Mouse (Mus musculus): ENCODE results near the gene Jade1.

DNA sequence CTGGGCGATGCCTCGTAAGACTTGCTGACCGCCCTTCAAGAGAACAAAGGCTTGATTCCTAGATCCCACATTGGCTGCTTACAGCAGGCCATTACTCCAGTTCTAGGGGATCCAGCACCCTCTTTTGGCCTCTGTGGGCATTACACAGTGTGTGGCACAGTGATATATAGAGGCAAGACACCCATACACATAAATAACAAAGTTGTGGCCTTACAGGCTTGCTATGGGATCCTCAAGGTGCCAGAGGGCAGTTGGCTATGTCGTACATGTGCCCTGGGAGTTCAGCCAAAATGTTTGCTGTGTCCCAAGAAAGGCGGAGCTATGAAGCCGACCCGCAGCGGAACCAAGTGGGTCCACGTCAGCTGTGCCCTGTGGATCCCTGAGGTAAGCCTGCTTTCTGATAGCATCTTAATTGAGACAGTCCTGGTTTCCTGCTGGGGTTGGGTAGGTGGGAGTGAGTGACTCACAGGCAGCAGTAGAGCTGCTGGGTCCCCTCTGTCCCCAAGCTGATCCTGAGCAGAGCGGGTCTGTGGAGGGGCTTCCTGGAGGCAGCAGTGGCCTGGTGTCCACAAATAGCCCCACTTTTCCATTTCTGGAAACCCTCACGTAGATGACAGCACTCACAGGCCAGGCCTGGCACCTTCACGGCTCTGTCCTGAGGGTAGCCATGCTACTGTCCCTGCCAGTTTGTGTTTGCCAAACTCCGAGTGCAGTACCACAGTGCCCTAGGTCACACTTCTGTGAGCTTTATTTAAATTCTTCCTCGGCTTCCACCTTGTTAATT is 44.5 kb downstream of the Jade1 start:
- no peak for TF ChIP-seq FLI1 (IDR thresholded peaks at IDR 0.05; ENCODE audit: low read length)
- TF ChIP-seq GATA1 (IDR thresholded peaks at IDR 0.05; ENCODE audit: borderline replicate concordance, low read length), result no peak

Measured in megakaryocyte, embryonic 14.5 days (primary cell).